Mouse (Mus musculus) cerebellum, postnatal 4 days (tissue): Measurements from ENCODE around the gene Tcte2.

Experiments used
- DNase-seq, 2 experiments: peaks; one replicate each; pipeline ENCODE4 v3.0.0; 2022; ENCODE audit warnings: low spot score in 2 of 2, mixed read lengths in 1 of 2

Tcte2 gene

GRCm38 (mm10) chr17:13720187-13720586, 41.4 kb downstream of the Tcte2 start:
- no peak for DNase-seq

DNA sequence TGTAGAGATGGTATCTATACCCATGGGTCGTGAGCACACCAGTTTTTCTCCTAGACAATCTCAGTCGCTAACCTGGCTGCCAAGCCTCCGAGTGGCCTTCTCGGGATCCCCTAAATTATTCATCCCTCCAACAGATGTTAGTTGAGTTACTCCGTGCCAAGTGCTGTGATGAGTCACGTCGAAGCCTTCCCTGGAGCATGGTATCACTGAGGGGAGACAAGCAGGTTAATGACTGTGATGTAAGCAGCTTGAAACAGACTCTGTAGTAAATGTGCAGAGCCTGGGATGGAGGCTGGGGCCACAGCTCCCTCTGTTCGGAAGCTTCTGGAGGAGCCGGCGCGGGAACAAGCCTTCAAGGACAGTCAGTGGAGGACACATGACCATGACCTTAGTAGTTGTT, 44.2 kb downstream of the Tcte2 start:
- no peak for DNase-seq

DNA sequence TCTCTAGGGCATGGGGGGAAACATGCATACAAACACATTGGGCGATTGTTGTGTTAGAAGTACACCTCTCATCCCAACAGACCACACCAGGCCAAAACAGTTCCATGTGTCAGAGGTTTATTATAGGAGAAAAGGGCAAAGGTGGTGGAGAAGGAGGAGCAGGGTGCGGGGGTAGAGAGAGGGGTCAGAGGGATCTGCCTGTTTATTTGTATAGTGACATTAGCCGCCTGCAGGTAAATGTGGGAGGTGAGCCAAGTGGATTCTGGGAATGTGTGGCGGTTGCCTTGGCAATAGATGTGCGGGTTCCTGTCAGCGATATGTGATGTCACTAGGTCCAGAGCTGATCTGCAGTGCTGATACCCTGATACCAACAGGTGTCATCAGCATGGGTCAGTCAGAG, 45.3 kb downstream of the Tcte2 start:
- no peak for DNase-seq

GRCm38 (mm10) chr17:13715511-13715910, 46.1 kb downstream of the Tcte2 start:
- DNase-seq = no peak

DNA sequence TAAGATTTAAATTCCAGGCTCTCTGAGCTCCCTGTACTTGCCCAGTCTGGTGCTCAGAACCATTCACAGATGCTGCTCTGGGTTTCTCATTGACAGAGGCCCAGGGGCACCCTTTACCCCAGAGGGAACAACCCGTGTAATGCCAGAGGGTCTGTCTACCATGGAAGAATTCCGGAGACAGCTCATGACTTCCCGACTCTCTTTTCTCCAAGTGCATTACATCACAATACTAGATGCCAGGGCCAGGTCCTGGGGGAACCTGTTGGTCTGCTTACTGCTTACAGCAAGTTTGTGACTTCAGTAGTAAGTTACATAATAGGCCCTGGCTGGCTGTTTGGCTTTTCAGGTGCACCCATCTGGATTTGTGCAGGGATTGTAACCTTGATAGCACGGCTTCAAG, 47.0 kb downstream of the Tcte2 start:
- DNase-seq = no peak

DNA sequence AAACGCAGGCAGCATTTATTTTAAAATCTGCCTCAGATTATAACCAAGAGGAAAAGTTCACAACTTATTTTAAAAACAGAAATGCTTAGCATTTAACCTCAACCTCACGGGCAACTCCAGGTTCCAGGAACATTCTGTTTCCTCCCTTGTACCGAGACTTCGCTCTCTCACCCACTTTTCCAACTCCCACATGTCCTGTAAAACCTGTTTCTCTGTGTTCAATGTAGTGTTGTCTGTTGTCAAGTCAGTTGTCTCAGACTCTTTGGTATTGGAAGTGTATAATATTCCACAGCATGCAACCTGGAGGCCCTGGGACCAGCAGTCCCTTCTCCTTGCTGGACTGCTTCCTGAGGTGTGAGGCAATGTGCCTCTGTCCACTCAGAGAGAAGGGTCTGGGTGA, 47.5 kb downstream of the Tcte2 start:
- DNase-seq = no peak

- no peak for DNase-seq
These were observed 49.1 kb downstream of the Tcte2 start for GRCm38 (mm10) chr17:13712518-13712917.

- DNase-seq = no peak
These were observed 49.5 kb downstream of the Tcte2 start for GRCm38 (mm10) chr17:13712116-13712515.

- no peak for DNase-seq
These were observed 50.5 kb downstream of the Tcte2 start for GRCm38 (mm10) chr17:13711173-13711572.

GRCm38 (mm10) chr17:13705481-13705921, 56.1 kb downstream of the Tcte2 start:
- DNase-seq = no peak

- DNase-seq = no peak
These were observed 57.9 kb downstream of the Tcte2 start for GRCm38 (mm10) chr17:13703611-13704320.

DNA sequence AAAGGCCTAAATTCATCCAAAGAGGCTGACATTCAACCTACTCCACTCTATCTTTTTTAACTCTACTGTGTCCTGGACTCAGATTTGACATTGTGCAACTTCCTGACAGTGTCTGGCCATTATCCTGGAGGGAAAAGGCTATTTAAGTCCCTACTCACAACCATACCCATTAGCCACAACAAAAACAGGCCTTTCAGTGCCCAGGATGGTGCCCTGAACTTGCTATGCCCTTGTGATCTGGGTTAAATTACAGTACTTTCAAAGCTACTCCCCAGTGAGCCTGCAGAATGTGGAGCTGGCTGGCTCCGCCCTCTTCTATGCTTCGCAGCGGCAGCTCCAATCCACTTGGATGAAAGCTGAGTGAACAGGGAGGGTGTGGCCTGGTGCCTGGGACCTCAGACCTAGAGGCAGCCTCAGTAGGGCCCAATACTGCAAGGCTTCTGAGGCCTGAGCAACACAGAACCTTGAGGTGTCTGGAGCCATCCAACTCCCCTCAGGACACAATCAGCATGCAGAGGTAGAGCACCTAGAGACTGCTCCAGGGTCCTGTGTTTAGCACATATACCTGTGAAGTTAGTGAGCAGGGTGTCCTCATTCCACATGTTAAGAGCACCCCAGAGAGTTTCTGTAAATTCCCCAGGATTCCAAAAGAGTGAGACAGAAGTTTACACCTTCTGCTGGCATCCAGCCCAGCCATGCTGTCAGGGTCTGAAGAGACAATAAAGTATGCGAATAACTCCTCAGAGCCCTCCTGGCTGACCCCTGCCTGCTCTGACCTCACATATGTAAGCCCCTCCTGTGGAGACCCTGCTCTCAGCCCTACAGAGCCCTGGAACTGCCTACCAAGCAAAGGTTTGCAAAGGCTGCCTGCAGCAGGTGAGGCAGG, 61.3 kb downstream of the Tcte2 start:
- DNase-seq = no peak

DNA sequence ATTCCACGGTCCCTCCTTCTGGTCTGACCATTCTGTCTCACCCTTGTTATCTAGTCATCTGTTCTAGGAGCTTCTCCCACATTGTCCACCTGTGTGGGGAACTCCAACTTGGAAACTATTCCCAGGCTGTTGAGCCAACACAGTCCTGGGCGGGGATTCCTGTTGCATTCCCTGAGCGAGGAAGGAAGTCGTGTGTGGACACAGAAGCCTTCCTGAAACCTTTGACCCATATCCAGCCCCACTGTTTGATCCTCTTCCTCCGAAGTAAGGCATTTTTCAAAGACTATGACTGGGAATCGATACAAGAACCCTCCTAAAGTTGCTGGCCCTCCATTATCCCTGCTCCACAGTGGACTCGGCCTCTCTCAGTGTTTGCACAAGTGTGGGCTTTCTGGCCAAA, 61.9 kb downstream of the Tcte2 start:
- no peak for DNase-seq

GRCm38 (mm10) chr17:13698194-13698593, 63.4 kb downstream of the Tcte2 start:
- DNase-seq = no peak

GRCm38 (mm10) chr17:13697646-13698045, 64.0 kb downstream of the Tcte2 start:
- no peak for DNase-seq

DNA sequence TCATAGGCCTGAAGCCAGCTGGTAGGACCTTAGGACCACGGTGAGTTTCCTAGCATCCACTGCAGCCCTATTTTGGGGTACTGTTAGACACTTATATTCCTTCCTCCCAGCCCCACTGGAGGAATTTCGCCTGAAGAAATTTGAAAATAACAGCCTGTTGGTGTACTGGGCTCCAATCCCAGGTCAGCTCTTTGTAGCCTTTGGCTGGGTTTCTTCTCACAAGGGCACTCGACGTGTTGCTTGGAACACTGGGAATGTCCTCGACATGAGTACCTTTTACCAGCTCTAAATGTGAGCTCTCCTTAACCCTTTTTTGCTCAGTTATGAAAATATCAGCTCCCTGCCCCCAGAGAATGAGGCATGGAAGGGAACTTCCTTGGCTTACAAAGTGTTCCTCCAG, 65.7 kb downstream of the Tcte2 start:
- no peak for DNase-seq

- DNase-seq = no peak
These were observed 66.4 kb downstream of the Tcte2 start for GRCm38 (mm10) chr17:13695211-13695610.

- DNase-seq = no peak
These were observed 67.4 kb downstream of the Tcte2 start for GRCm38 (mm10) chr17:13694181-13694580.

DNA sequence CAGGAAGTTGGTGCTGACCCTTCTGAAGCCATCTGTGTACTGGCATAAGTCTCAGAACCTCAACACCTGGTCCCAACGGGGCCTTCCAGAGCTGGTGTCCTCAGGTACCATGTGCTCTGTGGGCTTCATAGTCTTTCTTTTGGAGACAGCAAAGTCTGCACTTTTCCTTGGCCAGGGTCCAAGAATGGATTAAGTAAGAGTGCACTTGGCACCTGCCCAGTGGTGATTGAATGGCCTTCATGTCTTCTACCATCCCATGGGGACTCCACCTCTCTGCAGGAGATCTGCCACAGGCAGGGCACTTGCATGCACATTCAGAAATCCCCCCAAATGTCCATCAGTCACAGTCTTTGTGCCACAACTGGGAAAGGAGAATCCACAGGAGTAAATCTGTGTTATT, 74.0 kb downstream of the Tcte2 start:
- no peak for DNase-seq

DNA sequence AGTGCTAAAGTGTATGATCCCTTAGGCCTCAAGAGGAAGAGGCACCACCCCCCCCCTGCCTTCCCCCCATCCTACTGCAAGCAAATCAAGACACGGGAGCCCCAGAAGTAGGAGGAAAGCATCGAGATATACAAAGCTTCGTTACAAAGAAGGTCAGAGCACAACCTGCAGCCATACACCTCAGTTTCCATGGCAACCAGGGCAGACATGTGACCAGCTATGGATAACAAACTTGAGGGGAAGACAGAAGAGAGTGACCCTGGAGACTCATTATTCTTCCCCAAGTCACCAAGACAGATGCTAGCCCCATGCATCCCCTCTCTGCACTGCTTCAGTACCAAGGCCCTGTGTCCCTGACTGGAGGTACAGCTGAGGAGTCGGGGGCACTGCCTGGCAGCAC, 74.5 kb downstream of the Tcte2 start:
- no peak for DNase-seq

DNA sequence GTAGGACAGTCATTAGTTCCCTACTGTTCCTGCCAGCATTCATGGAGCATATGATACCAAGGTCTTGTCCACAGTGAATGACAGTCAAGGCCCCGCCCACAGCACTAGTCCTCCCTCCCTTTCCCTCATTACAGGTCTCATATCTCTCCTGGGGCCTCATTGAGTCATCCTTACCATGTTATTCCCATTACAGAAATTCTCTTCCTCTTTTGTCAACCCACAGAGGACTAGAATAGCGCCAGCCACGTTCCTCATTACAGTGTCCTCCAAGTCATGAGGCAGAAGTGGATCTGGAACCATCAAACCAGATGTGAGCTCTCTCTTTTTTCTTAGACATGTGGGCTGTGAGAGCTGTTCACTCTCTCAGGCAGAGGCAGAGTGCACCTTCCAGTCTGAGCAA, 76.0 kb downstream of the Tcte2 start:
- no peak for DNase-seq

DNA sequence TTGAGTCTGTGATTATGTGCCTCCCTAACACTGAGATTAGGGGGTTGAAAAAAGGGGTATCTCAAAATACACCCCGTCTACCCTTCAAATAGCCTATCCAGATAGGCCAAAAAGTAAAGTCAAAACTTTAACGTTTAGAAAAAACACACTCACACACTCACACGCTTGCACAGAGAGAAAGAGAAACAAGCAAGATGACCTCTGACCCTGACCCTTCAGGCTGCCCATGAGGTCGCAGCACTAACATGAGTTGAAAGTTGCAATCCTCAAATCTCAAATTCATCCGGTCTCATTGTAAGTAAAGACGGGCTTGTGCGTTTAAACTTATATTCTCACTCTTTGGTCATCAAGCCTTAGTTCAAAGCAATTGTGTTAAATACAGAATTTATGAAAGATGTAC, 77.4 kb downstream of the Tcte2 start:
- DNase-seq = no peak
